Mouse (Mus musculus) lung, embryonic 15.5 days (tissue): ENCODE measurements around the gene Mrrf. TPM values are rescaled to one million over a fixed set of nuclear protein-coding genes. Genes with fewer than 3 reads are reported as not detected.
A peak's percentile ranks its signal among the peaks of the same experiment; 100 is the strongest.

ENCODE experiments used
- ATAC-seq: fragments of 200-750 bp; cut with Nextera tagmentation; 2 replicates; pipeline ENCODE4 v1.8.0; 2017; ENCODE audit warnings: moderate number of reproducible peaks, borderline replicate concordance; ENCODE audit not compliant: low FRiP score, low TSS enrichment; ENCODE audit errors: extremely low read depth
- H3K27ac ChIP-seq: fragments of 300-500 bp; sonication (generic); 2 replicates; pipeline ENCODE4 v1.5.1; 2015; ENCODE audit warnings: moderate library complexity, mild to moderate bottlenecking, inconsistent platforms
- H3K27me3 ChIP-seq: fragments of 300-500 bp; sonication (generic); 2 replicates; pipeline ENCODE4 v1.6.1; 2015; ENCODE audit warnings: inconsistent platforms
- H3K36me3 ChIP-seq: fragments of 300-500 bp; sonication (generic); 2 replicates; pipeline ENCODE4 v1.6.1; 2015; ENCODE audit warnings: inconsistent platforms
- H3K4me1 ChIP-seq: fragments of 300-500 bp; sonication (generic); 2 replicates; pipeline ENCODE4 v1.6.1; 2015; ENCODE audit warnings: inconsistent platforms
- H3K4me2 ChIP-seq: fragments of 300-500 bp; sonication (generic); 2 replicates; pipeline ENCODE4 v1.6.1; 2015; ENCODE audit warnings: inconsistent platforms, mild to moderate bottlenecking, moderate library complexity
- H3K4me3 ChIP-seq: fragments of 300-500 bp; sonication (generic); 2 replicates; pipeline ENCODE4 v1.5.1; 2015; ENCODE audit warnings: mild to moderate bottlenecking, inconsistent platforms
- H3K9ac ChIP-seq: fragments of 300-500 bp; sonication (generic); 2 replicates; pipeline ENCODE4 v1.6.1; 2015; ENCODE audit warnings: inconsistent platforms
- H3K9me3 ChIP-seq: fragments of 300-500 bp; sonication (generic); 2 replicates; pipeline ENCODE4 v1.6.1; 2016; ENCODE audit warnings: inconsistent platforms
- WGBS: fragments of 180-500 bp; shearing (Covaris S2); methylation state at CpG from one replicate; pipeline ENCODE4 v1.1.7; 2015; 5-methylcytosine and 5-hydroxymethylcytosine counted together
- polyA plus RNA-seq: library from polyadenylated mRNA; unstranded; fragments of >200 nt; fragmentation: Nextera tagmentation; extraction: Ambion mirVana; gene quantifications from 2 replicates; pipeline ENCODE4 v1.2.1, GENCODE M21; 2015

Mrrf gene
- polyA plus RNA-seq, 1 experiment from 2014 or later: 31.1 TPM

DNA sequence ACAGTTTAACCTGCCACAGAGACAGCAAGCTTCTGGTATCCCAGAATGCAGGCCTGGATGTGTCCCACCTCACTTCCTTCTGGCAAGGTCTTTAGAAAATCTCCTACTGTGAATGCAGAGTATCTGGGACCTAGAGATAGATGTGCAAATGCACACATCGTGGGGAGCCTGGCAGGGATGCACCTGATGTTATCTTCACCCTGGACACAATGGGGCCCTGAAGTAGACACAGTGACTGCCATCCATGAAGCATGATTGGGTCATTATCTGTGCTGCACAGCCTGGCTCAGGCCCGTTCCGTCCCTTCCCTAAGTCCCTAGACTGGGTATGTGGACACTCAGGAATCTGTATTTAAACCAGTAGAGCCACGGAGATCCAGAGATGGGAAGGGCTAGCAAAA is 68.4 kb downstream of the Mrrf start:
- Histone ChIP-seq H3K4me2 (no peak overlapping the region), H3K4me3 (no peak overlapping the region), H3K9me3 (no peaks in the 10 kb centered on the region), H3K27me3 (peaks cover 61% of the 10 kb centered on the region), H3K36me3 (no peaks in the 10 kb centered on the region), H3K4me1 (peaks cover 36% of the 10 kb centered on the region), H3K27ac (no peak overlapping the region), H3K9ac (no peak overlapping the region)
- WGBS: 61% methylated on average over 4 of the region's 4 CpGs
- no peak for ATAC-seq

GRCm38 (mm10) chr2:36207071-36207470 is 70.9 kb downstream of the Mrrf start:
- Histone ChIP-seq H3K4me3 (no peak overlapping the region), H3K9ac (no peak overlapping the region), H3K27ac (no peak overlapping the region), H3K9me3 (no peaks in the 10 kb centered on the region), H3K36me3 (no peaks in the 10 kb centered on the region), H3K4me1 (peaks cover 35% of the 10 kb centered on the region), H3K27me3 (peaks cover 58% of the 10 kb centered on the region), H3K4me2 (no peak overlapping the region)
- ATAC-seq: no peak
- 75% methylated on average over 11 of the region's 11 CpGs for WGBS

DNA sequence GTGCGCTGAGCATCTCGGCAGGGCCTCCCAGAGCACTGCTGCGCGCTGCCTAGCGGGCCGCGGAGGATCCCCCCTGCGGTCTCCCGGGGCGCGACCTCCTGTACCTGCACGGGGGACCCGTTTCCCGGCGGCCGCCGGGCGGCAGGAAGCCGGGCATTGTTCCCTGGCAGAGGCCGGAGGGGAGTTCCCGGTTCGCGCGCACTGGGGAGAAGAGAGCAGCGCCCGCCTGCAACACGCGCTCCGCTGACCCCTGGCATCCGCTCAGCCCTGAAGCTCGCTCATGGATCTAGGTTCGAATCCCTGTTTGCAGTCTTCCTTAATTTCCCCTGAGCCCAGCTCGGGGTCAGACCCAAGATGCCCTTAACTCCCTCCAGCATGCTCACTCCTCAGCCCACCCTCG is 74.6 kb downstream of the Mrrf start:
- Histone ChIP-seq H3K4me2 (peak overlapping the region; percentile 38), H3K27me3 (peaks cover 25% of the 10 kb centered on the region), H3K4me1 (peaks cover 33% of the 10 kb centered on the region), H3K36me3 (no peaks in the 10 kb centered on the region), H3K27ac (peak overlapping the region; percentile 54), H3K9me3 (no peaks in the 10 kb centered on the region), H3K9ac (no peak overlapping the region), H3K4me3 (no peak overlapping the region)
- 9% methylated on average over 34 of the region's 34 CpGs for WGBS
- no peak for ATAC-seq

DNA sequence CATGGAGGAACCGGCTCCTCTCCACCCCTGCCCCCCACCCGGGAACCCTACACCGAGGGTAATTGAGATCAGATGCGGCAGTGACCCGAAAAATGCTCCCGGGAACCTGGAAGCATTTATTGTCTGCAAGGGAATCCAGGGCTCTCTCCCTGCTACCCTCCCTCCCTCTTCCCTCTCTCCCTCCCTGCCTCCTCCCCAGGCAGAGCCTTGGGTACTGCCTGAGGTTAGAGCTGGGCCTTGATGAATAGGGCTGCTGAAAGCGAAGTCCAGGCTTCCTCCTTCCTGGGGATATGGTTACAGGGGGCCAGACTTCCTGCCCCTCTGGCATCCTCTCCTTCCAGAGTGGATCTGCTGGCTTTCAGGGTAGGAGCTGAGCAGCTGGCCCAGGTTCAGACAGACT is 75.6 kb downstream of the Mrrf start:
- Histone ChIP-seq H3K27ac (peak overlapping the region; percentile 48), H3K27me3 (peaks cover 25% of the 10 kb centered on the region), H3K36me3 (no peaks in the 10 kb centered on the region), H3K9me3 (no peaks in the 10 kb centered on the region), H3K4me1 (peaks cover 43% of the 10 kb centered on the region), H3K4me3 (no peak overlapping the region), H3K4me2 (no peak overlapping the region), H3K9ac (no peak overlapping the region)
- no peak for ATAC-seq
- 41% methylated on average over 7 of the region's 7 CpGs for WGBS

GRCm38 (mm10) chr2:36213108-36213507 is 76.9 kb downstream of the Mrrf start:
- Histone ChIP-seq H3K4me2 (no peak overlapping the region), H3K9ac (no peak overlapping the region), H3K4me1 (peaks cover 56% of the 10 kb centered on the region), H3K27me3 (peaks cover 25% of the 10 kb centered on the region), H3K9me3 (no peaks in the 10 kb centered on the region), H3K36me3 (no peaks in the 10 kb centered on the region), H3K27ac (peak overlapping the region; percentile 49), H3K4me3 (no peak overlapping the region)
- WGBS: 35% methylated on average over 7 of the region's 7 CpGs
- ATAC-seq: no peak

- no peaks in the 10 kb centered on the region for H3K36me3 ChIP-seq
- H3K4me3 ChIP-seq: no peak overlapping the region
- 4% methylated on average over 8 of the region's 8 CpGs for WGBS
- H3K27me3 ChIP-seq: peaks cover 23% of the 10 kb centered on the region
- peak overlapping the region; percentile 29; the same call in 1 of the 2 replicates for H3K4me2 ChIP-seq
- no peak overlapping the region for H3K9ac ChIP-seq
- no peaks in the 10 kb centered on the region for H3K9me3 ChIP-seq
- peak; percentile 43; the same call in 1 of the 2 replicates for ATAC-seq
- H3K27ac ChIP-seq: peak overlapping the region; percentile 49
- H3K4me1 ChIP-seq: peaks cover 57% of the 10 kb centered on the region
These were observed 77.8 kb downstream of the Mrrf start for GRCm38 (mm10) chr2:36214023-36214422.

DNA sequence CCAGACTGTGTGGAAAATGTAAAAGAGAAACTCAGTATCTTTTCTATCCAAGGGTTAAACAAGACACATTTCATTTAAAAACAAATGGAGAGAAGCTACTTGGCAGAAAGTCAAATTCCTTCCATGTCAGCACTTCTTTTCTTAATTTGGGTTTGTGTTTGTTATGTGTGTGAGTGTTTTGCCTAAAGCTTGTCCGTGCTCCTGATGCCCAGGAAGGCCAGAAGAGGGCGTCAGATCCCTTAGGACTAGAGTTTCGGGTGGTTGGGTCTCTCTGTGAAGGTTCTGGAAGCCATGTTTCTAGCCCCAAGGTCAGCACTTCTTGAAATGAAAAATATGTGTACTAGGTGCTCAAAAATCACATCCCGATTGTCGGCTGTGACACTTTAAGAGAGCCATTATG is 78.2 kb downstream of the Mrrf start:
- no peak overlapping the region for H3K4me3 ChIP-seq
- peaks cover 57% of the 10 kb centered on the region for H3K4me1 ChIP-seq
- H3K9me3 ChIP-seq: no peaks in the 10 kb centered on the region
- H3K4me2 ChIP-seq: peak overlapping the region; percentile 29; the same call in 1 of the 2 replicates
- no peak overlapping the region for H3K27ac ChIP-seq
- no peak for ATAC-seq
- H3K27me3 ChIP-seq: peaks cover 19% of the 10 kb centered on the region
- no peak overlapping the region for H3K9ac ChIP-seq
- no peaks in the 10 kb centered on the region for H3K36me3 ChIP-seq
- WGBS: 53% methylated on average over 5 of the region's 5 CpGs

GRCm38 (mm10) chr2:36215203-36215739 is 79.1 kb downstream of the Mrrf start:
- no peak overlapping the region for H3K4me2 ChIP-seq
- H3K9ac ChIP-seq: no peak overlapping the region
- H3K27me3 ChIP-seq: peaks cover 10% of the 10 kb centered on the region
- no peaks in the 10 kb centered on the region for H3K9me3 ChIP-seq
- no peak for ATAC-seq
- no peaks in the 10 kb centered on the region for H3K36me3 ChIP-seq
- WGBS: 93% methylated on average over 5 of the region's 5 CpGs
- peaks cover 57% of the 10 kb centered on the region for H3K4me1 ChIP-seq
- H3K27ac ChIP-seq: peak overlapping the region; percentile 95
- H3K4me3 ChIP-seq: no peak overlapping the region

GRCm38 (mm10) chr2:36216546-36216945 is 80.4 kb downstream of the Mrrf start:
- Histone ChIP-seq H3K9ac (no peak overlapping the region), H3K4me3 (no peak overlapping the region), H3K27me3 (no peaks in the 10 kb centered on the region; the same call in 1 of the 2 replicates), H3K4me1 (peaks cover 48% of the 10 kb centered on the region), H3K4me2 (peak overlapping the region; percentile 36), H3K36me3 (no peaks in the 10 kb centered on the region), H3K27ac (peak overlapping the region; percentile 95), H3K9me3 (no peaks in the 10 kb centered on the region)
- peak; percentile 15 for ATAC-seq

GRCm38 (mm10) chr2:36216953-36217573 is 80.9 kb downstream of the Mrrf start:
- 46% methylated on average over 4 of the region's 4 CpGs for WGBS
- Histone ChIP-seq H3K27me3 (no peaks in the 10 kb centered on the region), H3K27ac (peak overlapping the region; percentile 95), H3K4me2 (peak overlapping the region; percentile 36), H3K4me1 (peaks cover 43% of the 10 kb centered on the region), H3K4me3 (no peak overlapping the region), H3K9me3 (no peaks in the 10 kb centered on the region), H3K9ac (no peak overlapping the region), H3K36me3 (no peaks in the 10 kb centered on the region)
- ATAC-seq: peak; percentile 74

GRCm38 (mm10) chr2:36217692-36218233 is 81.6 kb downstream of the Mrrf start:
- peak overlapping the region; percentile 36 for H3K4me2 ChIP-seq
- WGBS: 28% methylated on average over 5 of the region's 5 CpGs
- peak overlapping the region; percentile 95 for H3K27ac ChIP-seq
- H3K4me1 ChIP-seq: peaks cover 40% of the 10 kb centered on the region
- ATAC-seq: peak; percentile 55
- H3K36me3 ChIP-seq: no peaks in the 10 kb centered on the region
- no peak overlapping the region for H3K4me3 ChIP-seq
- H3K27me3 ChIP-seq: no peaks in the 10 kb centered on the region
- no peaks in the 10 kb centered on the region for H3K9me3 ChIP-seq
- H3K9ac ChIP-seq: no peak overlapping the region

DNA sequence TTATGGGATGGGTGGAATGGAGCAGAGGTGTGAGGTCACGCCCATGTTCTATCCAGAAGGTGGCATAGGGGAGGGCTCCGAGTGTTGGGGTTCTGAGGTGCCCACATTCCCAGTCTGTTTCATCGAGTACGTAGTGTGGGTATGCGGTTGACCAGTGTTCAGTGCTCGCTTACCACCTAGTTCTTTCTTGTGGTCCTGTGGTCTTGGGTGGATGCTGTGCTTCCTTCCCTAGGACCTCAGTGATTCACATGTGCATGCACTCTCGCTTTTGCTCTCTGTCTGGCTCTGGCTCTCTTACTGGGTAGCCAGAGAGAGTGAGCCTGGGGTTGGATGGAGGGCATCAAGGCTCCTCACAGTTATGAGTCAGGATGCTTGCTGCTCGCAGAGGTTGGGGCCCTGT is 83.9 kb downstream of the Mrrf start:
- Histone ChIP-seq H3K9ac (no peak overlapping the region), H3K4me3 (no peak overlapping the region), H3K27me3 (no peaks in the 10 kb centered on the region), H3K4me1 (peaks cover 33% of the 10 kb centered on the region), H3K36me3 (no peaks in the 10 kb centered on the region), H3K27ac (no peak overlapping the region), H3K4me2 (no peak overlapping the region), H3K9me3 (no peaks in the 10 kb centered on the region)
- WGBS: 89% methylated on average over 8 of the region's 8 CpGs
- ATAC-seq: no peak
